Mouse (Mus musculus): ENCODE results near the gene P2ry13.

The P2ry13 gene

DNA sequence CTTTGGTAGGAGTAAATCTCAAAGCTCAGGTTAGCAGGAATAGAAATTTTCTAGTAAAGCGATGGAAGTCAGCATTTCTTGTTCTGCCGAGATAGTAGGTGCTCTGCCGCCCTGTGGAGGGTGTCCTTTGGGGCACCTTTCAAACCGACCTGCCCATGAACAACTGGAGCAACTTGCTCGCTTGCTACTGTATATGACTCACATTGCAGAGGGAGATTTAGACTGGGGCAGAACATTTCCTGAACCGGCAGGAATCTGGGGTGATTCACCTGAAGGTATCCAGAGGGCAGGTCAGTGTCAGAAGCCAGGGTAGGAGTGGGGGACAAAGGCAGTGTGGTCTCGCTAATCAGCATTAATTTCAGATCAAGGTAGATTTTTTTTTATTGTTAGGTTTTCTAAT is 15.7 kb downstream of the P2ry13 start, which contains the start of gene Gpr87:
Gene Gpr87 (minus strand): TSS at position 167 of the 400 bp plus-strand sequence.
- no peak for DNase-seq

DNA sequence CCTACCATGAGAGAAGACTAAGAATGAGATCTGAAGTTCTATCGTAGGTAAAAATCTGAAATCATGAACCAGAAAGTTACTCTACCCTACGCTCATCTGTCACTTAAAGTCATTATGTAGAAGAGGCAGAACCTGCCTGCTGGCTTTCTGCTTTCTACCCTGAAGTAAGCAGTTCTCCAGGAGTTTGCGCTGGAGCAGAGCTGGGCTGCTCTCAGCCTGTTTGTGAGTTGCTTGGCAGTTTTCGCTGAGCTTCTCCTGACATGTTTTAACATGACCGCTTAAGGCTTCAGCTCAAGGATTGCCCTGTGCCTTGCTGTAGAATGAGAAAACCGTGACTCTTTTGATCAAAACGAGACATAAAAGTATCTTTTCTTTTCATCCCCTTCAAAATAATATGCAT is 16.6 kb downstream of the P2ry13 start:
- DNase-seq = no peak

DNA sequence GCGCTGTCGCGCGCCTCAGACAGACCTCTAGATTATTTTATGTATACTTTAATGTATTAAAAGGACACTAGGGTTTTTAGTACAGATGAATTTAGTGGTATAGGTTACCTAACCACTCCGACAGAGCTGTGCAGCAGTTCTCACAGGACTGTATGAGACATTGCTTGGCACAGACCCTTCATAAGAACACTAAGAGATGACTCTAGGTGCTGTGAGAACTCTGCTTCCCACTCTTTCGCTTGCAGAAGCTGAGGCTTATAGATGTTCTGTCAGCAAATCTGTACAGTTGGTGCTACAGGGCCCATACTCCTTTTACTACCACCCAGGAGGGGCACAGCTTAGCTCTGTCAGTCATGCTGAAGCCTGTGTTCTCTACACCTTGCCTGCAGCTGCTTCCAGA is 19.0 kb downstream of the P2ry13 start:
- DNase-seq = no peak

DNA sequence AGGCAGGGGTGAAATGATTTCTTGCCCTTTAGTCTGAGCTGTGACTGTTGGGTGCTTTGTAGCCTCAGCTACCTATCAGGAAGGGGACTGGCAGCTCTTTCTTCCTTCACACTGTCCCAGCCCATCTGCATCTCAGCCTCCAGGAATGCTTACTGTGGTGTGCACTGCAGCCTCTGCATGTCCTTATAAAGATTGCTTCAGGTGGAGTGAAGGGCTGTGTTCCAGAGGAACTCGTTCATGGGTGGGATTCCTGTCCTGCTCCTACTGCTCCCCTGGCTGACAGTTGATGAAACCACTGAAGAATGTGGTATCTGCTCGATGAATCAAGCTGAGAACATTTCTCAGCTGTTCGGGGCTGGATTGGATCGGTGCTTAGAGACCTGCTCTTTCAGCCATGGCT is 23.3 kb downstream of the P2ry13 start:
- DNase-seq = no peak

DNA sequence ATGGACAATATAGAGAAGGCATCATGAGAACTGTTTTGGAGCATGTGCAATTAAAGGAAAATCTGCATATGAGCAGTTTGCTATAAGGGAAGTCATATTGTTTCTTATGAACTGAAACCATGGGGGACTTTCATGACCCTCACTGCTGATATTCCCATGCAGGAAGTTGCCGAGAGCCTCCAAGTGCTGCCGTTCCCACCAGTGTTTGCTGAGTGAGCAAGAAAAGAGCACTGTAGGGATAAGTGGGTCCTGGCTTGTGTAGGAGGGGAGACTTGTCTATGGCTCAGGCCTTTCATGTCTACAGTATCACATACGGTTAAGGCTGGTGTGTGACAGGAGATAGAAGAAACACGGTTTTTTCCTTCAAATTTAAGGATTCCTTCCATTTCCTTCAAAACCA is 25.0 kb downstream of the P2ry13 start:
- no peak for DNase-seq

DNA sequence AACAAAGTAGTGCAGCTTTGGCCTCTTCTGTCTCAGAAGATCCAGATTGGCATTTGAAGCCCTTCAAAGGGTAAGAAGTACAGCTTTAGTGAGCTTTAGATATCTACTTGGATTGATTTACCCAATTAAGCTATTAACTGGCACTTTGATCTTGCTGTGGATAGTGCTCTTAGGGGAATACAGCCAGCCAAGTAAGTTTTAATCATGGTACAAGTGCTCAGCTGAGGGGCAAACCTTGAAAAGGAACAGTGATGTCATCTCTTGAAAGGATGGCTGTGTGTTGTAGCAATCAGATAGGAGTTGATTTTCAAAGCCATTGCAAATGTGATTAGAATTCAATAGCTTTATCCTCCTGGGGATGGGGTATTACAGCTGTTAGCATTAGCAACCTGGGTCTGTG is 28.6 kb downstream of the P2ry13 start:
- no peak for DNase-seq

DNA sequence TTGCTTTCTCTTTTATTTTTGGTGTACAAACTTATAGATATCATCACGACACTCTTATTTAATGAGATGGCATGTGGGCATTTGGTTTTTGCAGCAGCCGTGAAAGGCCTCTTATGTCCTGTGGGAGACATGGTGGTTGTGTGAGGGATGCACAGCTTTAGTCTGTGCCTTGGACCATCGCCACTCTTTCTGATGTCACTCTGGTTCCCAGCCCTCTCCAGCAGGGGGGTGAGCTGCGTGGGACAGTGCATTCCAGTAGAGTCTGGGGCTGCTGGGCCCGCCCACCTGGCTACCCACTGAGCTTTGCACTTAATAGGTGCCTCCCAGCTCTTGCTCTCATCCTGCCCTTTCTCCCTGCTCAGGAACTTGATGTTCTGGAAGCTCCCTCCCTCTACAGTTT is 29.5 kb downstream of the P2ry13 start:
- no peak for DNase-seq

DNA sequence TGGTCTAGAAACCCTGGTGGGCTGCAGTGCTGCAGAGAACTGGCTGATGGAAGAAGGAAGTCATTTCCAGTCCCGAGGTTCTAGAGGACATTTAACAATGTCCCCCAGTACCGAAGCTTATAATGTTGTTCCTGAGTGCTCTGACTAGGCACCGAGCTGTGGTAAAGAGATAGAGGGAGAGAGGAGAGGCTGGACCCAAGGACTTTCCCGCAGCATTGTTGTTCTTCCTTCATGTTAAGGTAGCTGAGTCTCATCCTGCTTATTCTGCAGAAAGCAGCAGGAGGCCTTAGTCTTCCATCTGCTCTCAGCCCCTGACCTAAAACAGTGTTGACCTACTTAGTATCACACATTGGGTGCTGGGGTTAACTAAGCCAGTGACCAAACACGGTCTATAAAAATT is 33.8 kb downstream of the P2ry13 start:
- DNase-seq = no peak

DNA sequence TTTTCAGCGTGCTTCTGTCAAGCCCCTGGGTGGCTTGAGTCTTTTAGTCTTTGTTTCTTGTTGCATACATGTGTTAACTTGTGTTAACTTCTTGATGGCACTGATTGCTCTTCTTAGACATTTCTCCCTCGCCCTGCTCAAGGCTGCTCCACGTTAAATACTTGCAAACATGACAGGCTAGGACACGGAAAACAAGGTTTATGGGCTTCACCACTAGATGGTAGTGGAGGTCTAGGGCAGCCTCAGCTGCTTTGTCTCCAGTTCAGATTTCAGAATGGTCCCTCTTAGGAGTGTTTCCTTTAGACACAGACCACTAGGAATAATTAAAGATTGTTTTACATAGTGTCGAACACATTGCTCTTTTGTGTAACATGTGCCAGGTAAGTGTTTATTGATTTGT is 35.4 kb downstream of the P2ry13 start:
- DNase-seq = peak; percentile 72 to 73

DNA sequence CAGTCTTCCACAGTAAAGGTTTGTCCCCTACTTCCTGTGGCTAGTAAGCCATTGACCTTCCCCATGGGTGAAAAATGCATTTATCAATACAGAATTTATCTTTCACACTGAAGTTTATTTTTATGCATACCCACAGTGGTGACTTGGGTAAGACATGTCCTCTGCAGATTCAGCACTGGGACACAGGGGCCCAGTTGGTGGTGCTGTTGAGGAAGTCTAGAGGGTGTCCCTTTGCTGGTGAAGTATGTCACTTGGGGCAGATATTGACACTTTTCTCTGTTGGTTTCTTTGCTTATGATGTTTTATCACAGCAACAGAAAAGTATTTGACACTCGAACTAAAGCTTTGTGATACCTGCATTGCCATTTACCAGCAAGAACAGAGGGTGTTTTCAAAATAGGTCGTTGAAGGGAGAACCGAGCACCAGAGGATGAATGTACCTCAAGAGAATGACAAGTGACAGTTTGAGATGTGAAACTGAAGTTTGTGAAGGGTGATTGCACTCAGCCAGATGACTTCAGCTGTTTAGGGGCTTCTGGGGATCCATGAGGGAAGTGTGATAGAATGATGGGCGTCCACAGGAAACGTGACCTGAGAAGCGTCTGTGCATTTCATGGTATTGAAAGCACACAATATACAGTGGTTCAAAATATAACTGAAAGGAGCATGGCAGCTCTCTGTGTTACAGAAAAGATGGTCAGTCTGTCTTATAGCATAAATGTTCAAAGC is 36.1 kb downstream of the P2ry13 start:
- peak; percentile 54 to 57 for DNase-seq

DNA sequence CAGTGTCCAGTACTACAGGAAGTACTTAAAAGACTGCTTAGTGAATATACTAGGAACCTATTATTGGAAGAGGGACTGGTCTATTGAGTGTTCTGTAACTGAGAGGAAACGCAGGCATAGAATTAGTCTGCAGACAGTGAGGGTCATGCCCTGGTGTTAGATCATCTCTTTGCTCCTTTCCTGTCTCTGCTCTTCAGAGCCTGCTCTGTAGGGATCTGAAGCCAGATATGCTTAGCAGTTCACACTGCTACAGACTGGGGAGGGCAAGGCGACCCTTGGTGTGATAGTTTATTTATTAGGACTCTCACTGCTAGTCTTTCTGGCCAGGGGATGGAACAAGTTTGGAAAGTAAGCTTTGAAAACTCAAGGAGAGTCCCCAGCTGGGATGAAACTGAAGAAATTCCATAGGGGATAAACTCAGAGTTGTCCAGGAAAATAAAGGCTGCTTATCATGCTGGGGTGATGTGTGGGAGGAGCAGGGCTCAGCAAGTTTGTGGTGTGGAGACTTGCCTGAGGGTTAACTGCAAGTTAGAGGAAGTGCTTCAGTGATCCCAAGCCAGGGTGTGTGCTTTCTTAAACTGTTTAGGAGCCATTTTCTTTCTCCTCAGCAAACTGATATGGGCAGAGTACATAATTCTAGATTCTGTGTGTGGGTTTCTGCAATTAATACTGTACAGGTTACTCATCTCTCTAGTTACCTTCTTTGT is 40.6 kb downstream of the P2ry13 start:
- no peak for DNase-seq

DNA sequence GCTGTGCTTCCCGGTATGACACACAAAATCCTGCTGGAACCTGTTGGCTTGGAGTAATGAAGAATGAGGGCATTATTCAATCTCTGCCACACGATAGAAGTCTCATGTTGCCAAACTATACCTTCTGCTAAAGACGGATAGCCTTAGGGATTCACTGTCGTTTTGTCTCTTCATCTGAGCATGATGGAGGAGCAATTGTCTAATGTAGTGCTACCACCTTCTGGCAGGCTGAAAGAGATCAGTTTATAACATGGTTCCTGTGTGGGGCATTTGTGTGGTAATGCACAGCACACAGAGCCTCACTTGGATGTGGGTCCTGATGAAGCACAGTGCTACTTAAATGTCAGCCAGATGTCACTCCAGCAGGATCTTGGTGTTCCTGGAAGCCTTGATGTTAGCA is 41.5 kb downstream of the P2ry13 start:
- no peak for DNase-seq

DNA sequence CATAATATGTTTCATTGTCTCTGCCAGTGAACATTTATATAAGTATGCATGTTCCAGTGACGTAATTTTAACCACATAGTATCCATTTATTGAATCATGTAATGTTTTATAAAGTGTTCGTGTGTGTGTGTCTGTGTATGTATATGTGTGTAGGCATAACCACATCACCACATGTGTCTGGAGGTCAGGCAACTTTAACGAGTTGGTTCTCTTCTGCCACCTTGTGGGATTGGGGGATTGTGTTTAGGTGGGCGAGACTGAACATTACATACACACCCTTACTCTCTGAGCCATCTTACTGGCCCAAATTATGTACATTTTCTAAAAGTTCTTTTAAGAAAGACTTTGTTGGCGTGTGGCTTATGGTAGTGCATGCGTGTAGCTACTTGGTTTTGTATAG is 42.2 kb downstream of the P2ry13 start:
- DNase-seq = no peak

DNA sequence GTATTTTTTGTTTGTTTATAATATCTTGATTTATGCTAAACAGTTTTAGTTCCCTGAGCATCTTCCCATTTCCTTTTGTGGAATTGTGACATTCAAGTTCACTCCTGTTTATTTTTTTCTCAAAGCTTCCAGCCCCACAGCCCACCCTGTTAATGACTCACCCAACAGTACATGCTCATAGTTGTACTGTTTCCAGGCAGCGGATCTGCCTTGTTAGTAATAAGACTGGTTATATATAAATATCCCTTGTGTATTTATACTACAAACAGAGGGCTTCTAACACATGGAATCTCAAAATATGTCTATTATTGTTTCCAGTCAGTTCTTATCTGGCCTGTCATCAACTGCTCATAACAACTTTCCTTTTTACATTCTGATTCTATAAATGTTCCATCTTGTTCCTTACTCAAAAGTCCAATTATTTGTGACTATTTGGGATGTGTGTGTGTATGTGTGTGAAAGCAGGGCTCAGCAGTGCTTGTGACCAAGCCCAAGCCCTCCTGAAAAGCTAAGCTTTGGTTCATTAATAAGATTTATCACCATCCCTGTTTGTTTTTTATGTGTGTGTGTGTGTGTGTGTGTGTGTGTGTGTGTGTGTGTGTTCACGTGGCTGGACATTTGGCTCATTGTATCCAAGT is 43.1 kb downstream of the P2ry13 start:
- DNase-seq = no peak

DNA sequence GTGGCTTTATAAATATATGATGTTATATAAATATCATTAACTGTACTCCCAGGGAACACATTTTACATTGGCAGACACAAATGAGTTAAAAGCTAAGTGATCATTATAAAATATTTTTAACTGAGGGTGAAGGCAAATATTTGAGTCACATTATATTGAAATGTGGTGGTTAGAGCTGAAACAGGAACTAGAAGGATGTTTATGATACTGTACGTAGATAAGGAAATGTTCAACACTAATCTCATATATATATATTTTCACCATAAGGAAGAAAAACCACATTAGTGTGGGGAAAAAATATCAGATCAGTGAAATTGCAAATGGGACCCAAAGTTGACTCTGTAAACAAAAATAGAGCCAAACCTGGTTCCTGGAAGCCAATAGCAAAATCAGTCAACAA is 50.2 kb downstream of the P2ry13 start:
- DNase-seq = no peak
